Mouse (Mus musculus): ENCODE data around the gene Mroh2a.

Gene Mroh2a

DNA sequence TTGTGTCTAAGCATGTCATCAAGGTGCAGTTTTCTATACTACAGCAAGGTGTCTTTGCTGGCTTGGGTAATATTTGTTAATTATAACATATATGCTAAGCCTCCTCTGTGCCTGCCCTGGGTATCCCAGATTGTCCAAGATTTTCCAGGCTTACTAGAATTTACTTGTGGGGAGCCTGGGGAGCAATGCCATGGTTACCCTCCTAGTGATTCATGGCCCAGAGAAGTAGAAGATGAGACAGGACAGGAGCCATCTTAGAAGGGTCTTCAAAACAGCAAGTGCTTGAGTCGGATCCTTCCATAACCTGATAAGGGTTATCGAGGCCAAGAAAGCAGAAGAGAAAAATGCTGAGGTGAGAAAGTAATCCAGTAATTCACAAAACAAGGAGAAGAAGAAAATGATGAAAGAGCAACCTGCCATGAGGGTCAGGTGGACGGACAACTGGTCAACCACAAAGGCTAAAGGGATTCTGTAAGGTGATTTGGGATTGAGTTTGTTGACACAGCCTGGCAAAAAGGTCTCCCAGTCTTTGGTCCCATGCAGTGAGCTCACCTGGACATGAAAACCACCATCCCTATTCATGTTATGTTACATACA is 64.7 kb downstream of the Mroh2a start:
- no peak for DNase-seq (ENCODE audit: low read depth)

DNA sequence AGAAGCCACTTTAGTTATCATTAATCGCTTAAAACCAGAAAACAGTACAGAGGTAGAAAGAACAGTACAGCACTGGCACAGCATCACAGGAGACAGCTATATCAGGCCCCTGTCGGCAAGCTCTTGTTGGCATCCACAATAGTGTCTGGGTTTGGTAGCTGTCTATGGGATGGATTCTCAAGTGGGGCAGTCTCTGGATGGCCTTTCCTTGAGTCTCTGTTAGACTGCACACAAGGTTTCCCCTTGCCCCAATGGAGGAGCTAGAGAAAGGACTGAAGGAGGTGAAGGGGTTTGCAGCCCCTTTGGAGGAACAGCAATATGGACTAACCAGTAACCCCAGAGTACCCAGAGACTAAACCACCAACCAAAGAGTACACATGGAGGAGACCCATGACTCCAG is 65.3 kb downstream of the Mroh2a start:
- DNase-seq (ENCODE audit: low read depth): no peak

DNA sequence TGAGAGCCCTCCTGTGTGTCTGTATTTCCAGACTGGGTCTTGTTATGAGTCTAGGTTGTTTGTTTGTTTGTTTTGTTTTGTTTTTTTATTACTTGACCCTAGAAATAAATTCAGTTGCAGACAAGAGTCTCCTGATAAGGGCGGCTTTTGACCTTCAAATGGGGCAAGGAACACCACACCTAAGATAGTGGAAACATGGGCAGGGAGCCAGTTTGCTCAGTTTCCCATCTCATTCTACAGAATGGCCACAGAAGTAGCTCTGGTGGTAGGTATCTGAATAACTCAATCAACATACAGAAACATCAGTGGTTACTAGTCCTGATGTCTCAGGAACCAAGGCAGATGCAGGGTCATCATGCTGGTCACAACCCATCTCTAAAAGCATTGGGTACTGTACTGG is 67.9 kb downstream of the Mroh2a start:
- no peak for DNase-seq (ENCODE audit: low read depth)

DNA sequence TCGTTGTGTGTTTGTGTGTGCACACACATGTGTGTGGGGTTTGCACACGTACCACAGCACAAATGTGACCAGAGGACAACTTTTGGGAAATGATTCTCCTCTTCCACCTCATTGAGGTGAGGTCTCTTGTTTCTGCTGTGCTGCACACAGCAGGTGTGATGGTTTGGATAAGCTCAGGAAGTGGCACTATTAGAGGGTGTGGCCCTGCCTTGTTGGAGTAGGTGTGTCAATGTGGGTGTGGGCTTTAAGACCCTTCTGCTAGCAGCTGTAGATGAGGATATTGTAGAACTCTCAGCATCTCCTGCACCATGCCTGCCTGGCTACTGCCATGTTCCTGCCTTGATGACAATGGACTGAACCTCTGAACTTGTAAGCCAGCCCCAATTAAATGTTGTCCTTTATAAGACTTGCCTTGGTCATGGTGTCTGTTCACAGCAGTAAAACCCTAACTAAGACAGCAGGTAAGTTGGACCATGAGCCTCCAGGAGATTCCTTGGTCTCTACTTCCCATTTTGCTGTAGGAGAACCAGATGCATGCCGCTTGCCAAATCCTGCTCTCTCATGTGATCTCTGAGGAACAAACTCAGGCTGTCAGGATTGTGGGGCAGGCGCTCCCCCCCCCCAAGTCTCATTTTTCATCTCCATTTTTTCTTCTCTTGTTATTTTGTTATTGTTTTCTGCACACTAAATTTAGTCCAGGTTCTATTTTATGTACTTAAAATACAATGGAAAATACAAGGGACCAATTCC is 69.6 kb downstream of the Mroh2a start:
- DNase-seq (ENCODE audit: low read depth): no peak

DNA sequence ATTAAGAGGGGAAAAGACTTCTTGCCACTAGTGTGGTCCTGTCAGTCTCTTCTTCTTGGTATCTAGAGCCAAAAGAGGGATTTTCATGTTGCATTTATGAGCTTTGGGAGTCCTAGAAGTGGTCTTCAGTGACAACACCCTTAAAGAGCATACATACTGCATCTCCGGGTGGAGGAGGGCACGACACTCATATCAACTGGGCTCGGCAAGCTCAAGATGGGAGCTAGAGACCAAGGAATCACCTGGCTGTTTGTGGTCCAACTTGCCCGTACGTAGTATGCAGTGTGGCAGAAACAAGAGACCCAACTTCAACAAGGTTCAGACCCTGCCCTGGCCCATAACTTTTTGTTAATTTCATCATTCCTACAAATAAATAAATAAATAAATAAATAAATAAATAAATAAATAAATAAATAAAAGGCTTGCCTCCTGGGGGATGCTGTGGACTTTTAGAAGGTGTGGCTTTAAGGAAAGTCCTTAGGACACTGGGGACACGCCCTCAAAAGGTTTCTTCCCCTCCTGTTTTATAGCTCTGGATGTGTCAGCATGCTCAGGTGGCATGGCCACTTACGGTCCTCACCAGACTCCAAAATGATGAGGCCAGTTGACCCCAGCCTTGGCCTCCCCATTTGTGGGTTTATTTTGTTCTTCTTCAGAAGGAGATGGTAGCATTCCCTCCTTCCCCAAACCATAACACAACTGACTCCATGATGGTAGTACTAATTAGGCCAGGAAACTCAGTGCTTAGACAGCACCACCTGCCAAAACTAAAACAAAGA is 70.9 kb downstream of the Mroh2a start:
- no peak for DNase-seq (ENCODE audit: low read depth)

DNA sequence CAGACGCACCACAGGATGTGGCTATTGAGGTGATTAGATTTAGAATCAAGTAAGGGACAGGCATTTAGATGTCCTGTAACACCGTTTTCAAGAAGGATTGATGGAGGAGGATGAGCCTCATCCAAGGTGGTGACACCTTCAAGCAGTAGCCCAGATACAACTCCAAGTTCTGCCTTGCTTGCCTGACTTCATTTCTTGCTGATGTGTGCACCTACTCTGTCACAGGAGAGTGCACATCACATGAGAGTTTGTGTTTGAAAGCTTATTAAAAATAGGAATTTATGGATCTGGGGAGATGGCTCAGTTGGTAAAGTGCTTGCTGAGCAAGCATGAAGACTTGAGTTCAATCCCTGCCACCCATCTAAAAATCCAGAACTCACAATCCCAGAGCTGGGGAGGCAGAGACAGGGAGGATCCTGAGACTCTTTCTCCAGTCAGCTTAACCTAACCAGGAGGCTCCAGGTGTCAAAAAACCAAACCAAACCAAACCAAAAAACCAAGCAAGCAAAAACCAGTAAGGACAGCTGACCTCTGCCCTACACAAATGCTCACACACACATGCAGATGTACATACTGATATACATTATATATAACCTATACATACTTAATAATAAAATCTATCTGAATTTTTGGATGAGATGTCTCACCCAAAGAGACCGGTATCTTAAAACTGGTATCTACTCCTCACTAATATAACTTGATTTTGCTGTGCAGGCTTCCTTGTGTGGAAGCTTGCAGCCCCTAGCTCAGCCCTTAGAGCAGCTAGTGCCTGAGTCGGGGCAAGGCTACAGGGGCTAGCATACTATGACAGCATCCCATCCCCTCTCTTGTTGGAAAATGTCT is 72.1 kb downstream of the Mroh2a start:
- DNase-seq (ENCODE audit: low read depth): no peak

DNA sequence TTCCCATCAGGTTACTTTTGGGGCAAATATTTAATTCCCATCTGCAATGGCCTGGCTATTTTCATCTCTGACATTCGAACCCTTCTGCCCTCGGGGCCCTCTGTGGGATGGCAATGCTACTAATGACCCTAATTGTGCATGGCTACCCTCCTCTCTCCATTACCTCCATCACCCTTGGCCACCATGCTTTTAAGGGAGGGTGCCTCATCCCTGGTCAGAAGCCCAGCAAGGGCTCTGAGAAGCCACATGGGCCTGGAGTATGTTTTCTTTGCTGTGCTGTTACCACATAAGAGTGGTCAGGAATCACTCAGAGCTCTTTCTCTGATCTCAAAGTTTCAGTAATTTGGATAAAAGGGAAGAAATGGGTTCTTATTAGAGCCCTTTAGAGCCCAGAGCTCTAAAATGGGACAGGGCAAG is 72.8 kb downstream of the Mroh2a start:
- no peak for DNase-seq (ENCODE audit: low read depth)

DNA sequence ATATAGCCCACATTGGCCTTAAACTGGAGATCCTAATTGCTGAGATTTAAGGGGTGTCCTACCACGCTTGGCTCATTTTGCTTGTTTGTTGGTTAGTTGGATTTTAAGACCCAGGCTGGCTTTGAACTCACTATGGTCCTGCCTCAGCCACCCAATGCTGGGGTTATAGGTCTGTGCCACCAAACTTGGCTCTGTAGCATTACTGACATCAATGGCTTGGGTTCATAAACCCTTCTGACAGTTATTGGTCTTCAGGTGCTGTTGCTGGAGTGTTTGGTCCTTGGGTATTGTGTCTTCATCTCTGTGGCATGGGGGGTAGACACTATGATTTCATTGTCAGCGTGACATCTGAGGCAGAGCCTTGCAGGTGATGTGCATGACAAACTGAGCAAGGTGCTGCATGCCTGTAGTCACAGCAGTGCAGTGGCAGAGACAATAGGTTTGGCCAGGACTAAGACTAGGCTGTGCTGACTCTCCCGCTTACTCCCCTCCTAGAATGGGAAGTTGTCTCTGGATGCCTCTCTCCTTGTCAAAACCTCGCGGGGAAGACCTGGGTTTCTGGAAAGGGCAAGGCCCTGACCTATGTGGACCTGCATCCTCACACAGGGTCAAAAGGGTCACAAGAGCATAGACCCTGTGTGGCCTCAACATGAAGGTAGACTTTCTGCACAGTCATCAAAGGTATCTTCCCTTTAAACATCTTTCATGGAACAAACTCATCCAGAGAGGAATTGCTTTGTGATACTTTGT is 73.7 kb downstream of the Mroh2a start:
- DNase-seq (ENCODE audit: low read depth): no peak

DNA sequence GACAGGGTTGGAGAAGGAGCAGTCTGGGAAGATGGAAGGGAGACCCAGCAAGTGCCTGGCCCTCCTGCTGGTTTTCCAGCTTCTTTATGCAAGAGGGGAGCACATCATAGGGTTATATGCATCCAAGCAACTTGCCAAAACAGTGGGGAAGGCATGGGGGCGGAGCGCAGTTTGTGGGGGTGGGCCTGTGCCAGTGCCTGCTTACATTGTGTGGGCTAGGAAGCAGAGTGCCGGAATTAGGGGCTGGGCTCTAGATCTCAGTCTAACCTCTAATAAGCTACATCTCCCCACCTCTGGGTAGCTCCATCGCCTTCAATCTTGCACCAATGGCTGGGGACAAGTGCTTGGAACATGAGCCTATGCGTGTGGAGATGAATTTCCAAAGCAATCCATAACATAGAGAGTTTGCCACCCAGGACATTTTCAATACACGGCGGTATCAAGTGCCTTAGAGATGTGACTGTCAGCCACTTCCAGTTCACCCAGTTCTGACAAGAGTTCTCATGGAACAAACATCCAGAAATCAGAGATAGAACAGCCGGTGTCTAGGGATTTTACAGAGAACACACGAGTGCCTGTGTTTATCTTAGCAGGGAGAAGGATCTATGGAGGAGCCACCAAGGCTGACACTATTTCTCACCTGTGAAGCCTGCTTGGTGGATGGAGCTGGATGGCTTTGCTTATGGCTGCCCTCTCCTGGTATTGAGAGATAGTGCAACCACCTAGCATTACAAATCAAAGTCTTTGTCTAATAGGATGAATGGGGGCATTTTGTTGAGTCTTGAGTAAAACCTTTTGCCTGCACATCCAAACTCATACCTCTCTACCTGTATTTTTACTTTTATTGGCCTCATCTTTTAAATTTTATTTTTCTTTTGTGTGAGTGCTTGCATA is 74.6 kb downstream of the Mroh2a start:
- no peak for DNase-seq (ENCODE audit: low read depth)

DNA sequence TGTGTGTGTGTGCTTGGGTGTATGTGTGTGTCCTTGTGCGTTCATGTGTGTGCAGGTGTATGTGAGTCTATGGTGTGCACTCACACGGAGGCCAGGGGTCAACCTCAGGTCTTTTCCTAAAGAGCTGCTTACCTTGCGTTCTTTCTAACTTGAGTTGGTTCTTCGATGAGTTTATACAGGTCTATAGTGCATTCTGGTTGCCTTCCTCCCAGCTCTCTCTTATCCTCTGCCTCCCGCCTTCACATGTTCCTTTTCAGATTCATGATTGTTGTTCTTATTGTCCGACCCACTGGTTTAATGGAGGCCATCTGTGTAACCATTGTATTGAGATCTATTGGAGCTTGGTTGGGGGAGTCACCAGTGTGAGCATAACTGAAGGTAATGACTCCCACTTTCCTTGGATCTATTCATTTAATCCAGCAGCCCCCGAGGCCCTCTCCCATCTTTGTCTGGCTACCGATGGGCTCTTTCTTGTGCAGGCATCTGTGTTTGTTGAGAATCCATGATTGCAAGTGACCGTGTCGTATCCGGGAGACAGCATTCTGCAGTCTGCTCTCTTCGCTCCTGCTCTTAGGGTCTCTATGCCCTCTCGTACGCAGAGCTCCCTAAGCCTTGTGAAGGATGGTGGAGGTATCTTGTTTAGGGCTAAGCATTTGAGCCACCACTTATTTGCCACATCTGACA is 75.4 kb downstream of the Mroh2a start:
- DNase-seq (ENCODE audit: low read depth): no peak

DNA sequence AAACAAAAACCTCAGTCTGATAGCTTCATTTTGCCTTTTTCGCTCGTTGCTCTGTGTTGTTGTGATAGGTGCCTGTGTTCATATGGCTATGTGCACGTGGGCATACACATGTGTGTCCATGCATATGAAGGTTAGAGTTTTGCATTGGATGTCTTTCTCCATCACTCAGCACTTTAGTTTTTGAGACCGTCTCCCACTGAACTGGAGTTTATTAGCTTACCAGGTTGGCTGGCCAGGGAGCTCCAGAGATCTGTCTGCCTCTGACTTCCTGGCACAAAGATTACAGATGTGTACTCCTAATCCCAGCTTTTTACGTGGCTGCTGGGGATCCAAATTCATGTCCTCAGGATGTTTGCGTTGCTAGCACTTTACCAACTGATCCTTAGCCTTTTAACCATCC is 77.0 kb downstream of the Mroh2a start:
- DNase-seq (ENCODE audit: low read depth): no peak

DNA sequence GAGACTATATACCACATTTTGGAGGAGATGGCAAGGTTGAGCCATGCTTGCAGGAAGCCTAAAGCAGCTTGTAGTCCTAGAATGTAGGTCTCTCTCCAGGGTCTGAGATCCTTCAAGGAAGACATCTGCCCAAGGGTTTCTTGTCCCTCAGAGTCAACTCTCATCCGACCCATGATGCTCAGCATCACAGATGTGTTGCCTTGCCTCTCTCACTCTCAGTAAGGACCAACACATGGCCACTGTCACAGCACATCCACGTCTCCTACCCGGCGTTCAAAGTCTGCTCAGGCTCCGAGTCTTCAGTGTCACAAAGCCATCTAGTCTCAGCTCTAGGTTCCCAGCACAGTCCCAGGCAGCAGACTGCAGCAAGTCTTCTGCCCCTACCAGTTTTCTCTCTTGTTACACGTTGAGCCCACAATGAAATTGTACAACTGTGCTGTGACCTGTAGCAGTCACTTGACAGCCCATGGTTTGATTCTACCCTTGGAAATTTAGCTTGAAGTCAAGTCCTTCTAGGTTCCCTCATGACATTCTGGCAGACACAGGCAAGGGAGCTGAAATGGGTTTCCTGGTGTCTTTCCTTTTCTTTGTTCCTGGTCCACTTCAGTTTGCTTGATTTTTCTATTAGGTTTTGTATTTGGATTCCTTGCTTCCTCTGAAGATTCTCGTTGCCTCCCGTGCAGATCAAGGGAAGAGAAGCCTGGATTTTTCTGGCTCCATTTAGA is 77.6 kb downstream of the Mroh2a start:
- DNase-seq (ENCODE audit: low read depth): no peak

DNA sequence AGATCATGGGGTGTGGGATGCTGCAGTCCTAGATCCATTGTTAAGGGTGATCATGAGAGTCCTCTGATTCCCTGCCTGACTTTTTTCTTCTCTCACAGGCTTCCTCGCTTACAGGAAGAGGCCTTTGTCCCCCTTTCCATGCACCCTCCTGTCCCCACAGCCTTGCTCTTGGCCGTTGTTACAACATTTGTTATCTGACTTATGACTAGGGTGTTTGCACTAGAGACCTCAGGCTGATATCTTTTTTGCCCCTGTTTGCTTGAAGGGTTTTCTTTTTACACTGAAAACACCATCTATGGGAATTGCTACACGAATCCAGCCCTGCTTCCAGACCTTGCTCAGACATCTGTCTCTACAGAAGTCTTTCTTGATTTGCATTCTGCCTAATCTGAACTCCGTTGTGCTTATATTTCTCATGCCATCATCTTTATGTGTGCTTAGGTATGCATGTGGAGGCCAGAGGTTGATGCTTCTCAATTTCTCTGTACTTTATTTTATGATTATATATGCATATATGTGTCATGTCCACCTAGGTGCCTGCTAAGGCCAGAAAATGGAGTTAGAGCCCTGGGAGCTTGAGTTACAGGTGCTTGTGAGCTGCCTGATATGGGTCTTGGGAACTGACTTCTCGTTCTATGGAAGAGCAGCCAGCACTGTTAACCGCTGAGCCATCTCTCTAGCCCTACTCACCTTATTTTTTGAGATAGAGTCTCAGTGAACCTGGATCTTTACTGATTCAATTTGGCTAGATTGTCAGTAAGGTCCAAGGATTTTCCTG is 78.4 kb downstream of the Mroh2a start:
- no peak for DNase-seq (ENCODE audit: low read depth)

DNA sequence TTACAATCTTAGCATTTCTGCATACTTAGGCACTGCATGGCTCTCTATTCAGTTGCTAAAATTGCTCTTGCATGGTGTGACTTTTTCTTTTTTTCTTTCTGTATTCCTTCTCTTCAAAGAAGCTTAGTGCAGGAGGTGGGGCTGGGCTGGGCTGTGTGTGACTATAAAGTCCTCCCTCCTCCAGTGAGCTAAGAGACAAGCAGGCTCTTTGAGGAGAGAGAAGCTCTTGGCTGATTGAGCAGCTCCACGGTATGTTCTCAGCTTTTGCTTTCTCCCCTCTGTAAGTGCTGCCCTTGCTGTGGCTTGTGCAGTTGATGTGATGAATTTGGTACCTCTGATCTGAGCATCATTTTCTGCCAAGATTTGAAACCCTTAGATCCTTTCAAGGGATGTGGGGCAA is 79.8 kb downstream of the Mroh2a start:
- DNase-seq (ENCODE audit: low read depth): no peak

DNA sequence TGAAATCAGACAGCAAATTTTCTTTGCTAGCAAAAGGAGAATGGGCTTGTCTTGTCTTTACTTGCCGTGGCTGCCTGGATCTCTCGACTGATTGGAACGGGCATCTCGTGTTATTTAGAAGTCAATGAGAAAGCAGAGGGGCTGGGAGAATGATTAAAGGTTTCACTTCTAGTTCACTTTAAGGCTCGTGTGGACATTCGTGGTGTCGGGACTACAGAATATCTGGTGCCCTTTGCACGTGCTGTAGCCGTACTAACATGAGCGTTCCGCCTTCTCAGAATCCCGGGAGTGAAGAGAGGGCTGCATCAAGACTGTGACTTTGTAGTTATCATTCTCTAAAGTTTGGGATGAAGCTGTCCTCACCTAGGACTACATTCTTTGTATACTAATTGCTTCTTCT is 80.4 kb downstream of the Mroh2a start:
- DNase-seq (ENCODE audit: low read depth): no peak

DNA sequence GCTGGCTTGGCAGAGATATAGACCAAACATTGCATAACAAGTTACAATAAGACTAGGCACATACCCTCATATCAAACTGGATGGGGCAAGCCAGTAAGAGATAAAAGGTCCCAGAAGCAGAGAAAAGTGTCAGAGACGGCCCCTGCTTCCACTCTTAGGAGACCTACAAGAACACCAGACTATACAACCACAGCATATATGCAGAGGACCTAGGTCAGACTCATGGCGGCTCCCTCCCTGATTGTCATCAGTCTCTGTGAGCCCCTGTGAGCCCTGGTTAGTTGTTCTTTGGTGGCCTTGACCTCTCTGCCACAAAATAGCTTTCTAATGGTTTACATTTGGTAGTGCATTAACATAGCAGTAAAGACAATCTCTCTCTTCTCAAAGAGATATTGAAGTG is 82.2 kb downstream of the Mroh2a start:
- no peak for DNase-seq (ENCODE audit: low read depth)

DNA sequence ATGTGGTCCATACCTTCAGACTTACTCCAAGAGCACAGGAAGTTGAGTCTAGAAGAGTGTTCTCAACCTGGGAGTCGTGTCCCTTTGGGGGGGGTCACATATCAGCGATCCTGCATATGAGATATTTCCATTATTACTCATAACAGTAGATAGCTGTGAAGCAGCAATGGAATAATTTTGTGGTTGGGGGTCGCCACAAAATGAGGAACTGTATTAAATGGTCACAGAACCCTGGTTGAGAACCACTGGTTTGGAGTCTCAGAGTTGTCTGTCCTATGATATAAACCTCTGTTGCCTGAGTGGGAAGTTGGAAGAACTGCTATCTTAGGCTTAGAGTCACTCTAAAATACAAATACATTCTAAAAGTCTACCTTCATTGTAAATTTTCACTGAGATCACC is 83.1 kb downstream of the Mroh2a start:
- no peak for DNase-seq (ENCODE audit: low read depth)

DNA sequence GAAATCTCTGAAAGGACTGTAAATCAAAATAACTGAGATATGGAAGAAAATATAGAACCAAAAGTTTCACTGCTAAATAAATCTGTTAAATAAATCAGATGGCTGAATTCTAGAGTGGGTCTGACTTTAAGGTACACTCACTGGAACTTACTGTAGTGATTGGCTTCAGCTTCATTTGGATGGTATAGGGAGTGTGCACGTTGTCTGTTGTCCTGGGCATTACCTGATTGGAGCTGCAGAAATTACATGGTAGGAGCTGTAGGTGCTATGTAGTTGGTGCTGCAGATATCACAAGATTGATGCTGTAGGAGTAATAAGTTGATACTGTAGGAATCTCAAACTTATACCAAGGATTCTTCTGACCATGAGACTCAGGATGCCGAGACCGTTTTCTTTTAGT is 83.6 kb downstream of the Mroh2a start:
- no peak for DNase-seq (ENCODE audit: low read depth)
